Mouse (Mus musculus): ENCODE results near the gene Fam186b.
A peak's percentile ranks its signal among the peaks of the same experiment; 100 is the strongest.

Fam186b gene

DNA sequence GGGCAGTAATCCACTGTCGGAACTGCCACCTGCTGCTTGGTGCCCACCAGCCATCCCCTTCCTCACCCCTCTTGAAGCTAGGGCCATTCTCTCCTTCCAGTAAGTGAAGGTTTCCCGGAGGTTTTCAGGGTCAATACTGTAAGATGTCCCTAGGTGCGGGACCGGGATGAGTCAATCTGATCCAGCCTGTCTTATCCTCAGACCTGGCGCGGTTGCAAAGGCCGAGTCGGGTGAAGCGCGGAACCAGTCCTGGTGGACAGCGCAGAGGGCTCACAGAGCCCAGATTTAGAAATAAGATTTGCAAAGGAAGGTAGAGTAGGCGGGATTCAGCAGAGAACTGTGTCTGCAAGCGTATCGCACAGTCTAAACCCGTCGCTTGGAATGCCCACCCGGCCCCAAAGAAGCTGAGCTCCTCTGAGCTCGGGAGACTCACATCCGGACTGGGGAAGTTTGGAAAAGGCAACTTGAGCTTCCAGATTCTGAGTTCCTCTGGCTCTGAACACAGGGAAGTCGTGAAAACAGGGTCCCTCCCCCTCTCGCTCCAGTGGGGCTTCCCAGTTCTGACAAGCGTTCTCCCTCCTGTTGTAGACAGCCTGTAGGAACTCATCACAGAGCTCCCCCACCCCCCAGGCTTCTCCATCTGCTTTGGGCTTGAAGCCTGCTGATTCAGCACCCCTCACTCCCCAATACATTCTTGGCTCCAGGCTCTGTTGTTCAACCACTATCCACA is 70.4 kb downstream of the Fam186b start:
- DNase-seq (ENCODE audit: low read depth, low spot score) = peak; percentile 82

DNA sequence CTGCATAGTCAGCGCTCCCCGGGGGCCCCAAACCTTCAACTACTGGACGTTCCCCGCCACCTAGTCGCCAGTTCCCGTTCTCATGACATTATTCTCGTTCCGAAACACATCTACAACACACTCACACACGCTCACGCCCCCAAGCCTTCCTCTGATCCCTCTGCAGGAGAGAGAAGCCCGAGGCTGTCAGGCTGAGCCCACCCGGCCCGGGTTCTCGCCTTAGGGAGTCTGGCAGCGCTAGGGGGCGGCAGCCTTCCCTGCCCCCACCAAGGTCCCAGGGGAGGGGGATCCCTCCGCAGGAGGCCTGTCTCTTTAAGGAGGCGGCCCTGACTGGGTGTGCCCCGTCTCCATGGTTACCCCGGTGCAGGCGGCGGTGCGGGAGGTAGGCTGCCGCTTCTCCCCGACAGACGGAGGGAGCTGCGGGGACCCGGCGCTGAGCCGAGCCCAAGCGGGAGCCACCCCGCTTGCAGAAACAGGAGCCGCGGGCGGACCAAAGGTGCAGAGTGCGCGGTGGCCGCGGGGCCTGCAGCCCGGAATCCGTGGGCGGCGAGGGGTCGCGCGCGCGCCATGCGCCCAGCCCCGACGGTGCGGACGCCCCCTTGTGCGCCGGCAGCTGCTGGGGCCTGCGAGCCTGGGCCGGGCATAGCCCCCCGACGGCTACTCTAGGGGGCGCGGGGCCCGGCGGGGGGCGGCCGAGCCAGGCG is 71.3 kb downstream of the Fam186b start, which contains the start of gene Kcnh3:
TSS of gene Kcnh3 (plus strand) at position 654 of the 704 bp plus-strand sequence.
- DNase-seq (ENCODE audit: low read depth, low spot score) = peak; percentile 87

DNA sequence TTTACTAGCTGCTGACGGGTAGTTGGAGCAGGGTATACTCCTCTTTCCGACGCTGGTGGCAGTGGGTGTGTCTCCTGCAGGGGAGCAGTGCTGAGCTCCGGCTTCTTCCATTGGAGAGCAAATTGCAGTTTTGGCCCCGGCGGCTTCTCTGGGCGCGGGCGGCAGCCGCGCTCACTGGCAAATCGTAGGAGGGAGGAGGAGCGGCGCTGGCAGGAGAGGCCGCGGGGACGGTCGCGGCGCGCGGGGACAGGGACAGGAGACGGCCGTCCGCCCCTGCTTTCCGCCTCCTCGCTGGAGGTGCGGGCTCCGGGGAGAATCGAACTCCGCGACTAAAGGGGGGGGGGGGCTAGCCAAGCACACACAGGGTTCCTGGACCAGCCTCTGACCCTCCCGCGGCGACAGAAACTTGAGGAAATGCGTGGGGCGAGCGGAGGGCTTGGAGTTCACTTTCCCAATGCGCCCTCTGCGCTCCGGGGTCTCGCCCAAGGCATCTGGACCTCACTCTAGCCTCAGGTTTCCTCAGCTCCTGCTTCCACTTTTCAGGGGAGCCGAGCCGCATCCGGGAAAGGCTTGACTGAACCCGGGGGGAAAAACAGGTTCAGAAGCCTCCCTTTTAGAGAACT is 72.0 kb downstream of the Fam186b start:
- peak; percentile 87 for DNase-seq (ENCODE audit: low read depth, low spot score)

DNA sequence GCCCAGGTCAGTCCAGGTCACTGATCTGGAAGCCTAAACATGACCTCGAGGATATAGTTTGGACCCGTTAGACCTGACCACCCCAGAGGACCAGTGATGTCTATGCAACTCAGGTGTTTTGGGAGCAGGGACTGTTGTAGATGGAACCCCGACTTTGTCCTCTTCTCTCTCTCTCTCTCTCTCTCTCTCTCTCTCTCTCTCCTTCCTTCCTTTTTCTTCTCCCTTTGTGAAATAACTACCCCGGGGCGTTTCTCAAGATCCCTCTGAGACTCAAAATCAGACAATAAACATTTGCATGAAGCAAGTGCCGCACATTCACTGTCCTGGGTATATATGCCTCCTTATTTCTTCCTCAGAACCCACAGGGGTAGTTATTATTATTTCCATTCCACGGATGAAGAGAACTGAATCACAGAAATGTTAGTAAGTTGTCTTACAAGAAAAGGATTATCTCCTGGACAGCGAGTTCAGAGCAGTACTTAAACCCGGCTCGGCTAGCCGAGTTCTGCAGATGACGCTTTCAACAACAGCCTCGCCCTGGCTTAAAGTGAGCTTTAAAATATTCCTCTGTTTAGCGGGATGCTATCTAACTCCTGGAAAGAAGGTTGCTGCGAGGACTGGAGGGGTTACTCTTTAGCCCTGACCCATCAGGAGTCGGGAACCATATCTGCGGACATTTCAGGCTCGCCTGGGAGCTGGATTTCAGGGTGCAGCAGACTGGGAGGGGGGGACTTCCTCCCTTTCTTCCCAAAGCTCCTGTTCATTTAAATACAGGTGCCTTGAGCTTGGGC is 72.7 kb downstream of the Fam186b start:
- no peak for DNase-seq (ENCODE audit: low read depth, low spot score)

DNA sequence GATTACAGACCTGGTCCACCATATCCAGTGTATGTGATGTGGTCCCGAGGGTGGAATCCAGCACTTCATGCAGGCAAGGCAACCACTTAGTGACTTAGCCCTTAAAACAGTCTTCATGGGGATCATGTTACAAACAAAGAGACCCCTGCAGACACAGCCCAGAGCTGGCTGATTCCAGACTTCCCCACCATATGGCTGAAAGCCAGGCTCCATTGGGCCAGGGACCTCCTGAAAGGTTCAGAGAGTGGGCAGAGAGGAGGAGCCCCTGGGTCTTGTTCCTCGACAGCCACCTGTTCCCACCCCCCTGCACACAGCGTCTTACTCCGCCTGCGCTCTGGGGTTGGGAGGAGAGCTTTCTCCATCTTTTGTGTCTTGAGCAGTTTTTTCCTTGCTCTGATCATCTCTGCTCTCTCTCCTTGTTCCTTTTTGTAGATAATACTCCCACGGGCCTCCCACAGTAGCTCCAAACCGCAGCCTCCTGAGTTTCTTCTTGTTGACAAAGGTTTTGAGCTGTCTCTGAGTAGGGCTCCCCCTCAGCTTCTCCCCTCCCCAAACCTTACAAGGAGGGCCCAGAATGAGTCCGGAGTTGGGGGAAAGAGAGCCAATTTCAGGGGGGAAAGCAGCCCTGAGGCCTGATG is 74.3 kb downstream of the Fam186b start:
- peak; percentile 71 for DNase-seq (ENCODE audit: low read depth, low spot score)

Data from brain, adult 2 months (tissue).